Mouse (Mus musculus): ENCODE data around the gene Cpn1. TPM values are rescaled to one million over a fixed set of nuclear protein-coding genes. Genes with fewer than 3 reads are reported as not detected.
"Not testable (repeated sequence)": the region's sequence is repeated elsewhere in the genome, so short reads cannot be mapped to it uniquely, and the experiment has no call there.

The Cpn1 gene
- polyA plus RNA-seq, 1 experiment from 2014 or later = not detected

- Histone ChIP-seq H3K4me3 (no peak overlapping the region), H3K36me3 (no peaks in the 10 kb centered on the region), H3K9ac (no peak overlapping the region), H3K9me3 (no peaks in the 10 kb centered on the region), H3K4me1 (peaks cover 9% of the 10 kb centered on the region; the same call in 1 of the 2 replicates), H3K27ac (no peak overlapping the region), H3K27me3 (no peaks in the 10 kb centered on the region), H3K4me2 (replicated peaks) (no peak overlapping the region)
- WGBS = 34% methylated on average over 2 of the region's 2 CpGs
- ATAC-seq (ENCODE audit: insufficient number of reproducible peaks, insufficient read depth, low FRiP score, low TSS enrichment) = no peak
These were observed 27.2 kb downstream of the Cpn1 start for GRCm38 (mm10) chr19:43959162-43959561.

GRCm38 (mm10) chr19:43957881-43958280, 28.5 kb downstream of the Cpn1 start:
- Histone ChIP-seq H3K4me1 (peaks cover 9% of the 10 kb centered on the region; the same call in 1 of the 2 replicates), H3K9ac (no peak overlapping the region), H3K4me2 (replicated peaks) (no peak overlapping the region), H3K9me3 (no peaks in the 10 kb centered on the region), H3K27ac (no peak overlapping the region), H3K27me3 (no peaks in the 10 kb centered on the region), H3K4me3 (no peak overlapping the region), H3K36me3 (no peaks in the 10 kb centered on the region)
- no peak for ATAC-seq (ENCODE audit: insufficient number of reproducible peaks, insufficient read depth, low FRiP score, low TSS enrichment)
- 68% methylated on average over 4 of the region's 4 CpGs for WGBS

- Histone ChIP-seq H3K27me3 (no peaks in the 10 kb centered on the region), H3K4me1 (peaks cover 9% of the 10 kb centered on the region; the same call in 1 of the 2 replicates), H3K4me2 (replicated peaks) (no peak overlapping the region), H3K36me3 (no peaks in the 10 kb centered on the region), H3K9ac (no peak overlapping the region), H3K4me3 (no peak overlapping the region), H3K27ac (no peak overlapping the region), H3K9me3 (no peaks in the 10 kb centered on the region)
- WGBS = 10% methylated on average over 4 of the region's 4 CpGs
- no peak for ATAC-seq (ENCODE audit: insufficient number of reproducible peaks, insufficient read depth, low FRiP score, low TSS enrichment)
These were observed 29.0 kb downstream of the Cpn1 start for GRCm38 (mm10) chr19:43957402-43957801.

- no peaks in the 10 kb centered on the region for H3K36me3 ChIP-seq
- peaks cover 9% of the 10 kb centered on the region; the same call in 1 of the 2 replicates for H3K4me1 ChIP-seq
- no peak for ATAC-seq (ENCODE audit: insufficient number of reproducible peaks, insufficient read depth, low FRiP score, low TSS enrichment)
- H3K27me3 ChIP-seq = no peaks in the 10 kb centered on the region
- H3K27ac ChIP-seq = no peak overlapping the region
- H3K9ac ChIP-seq = no peak overlapping the region
- WGBS = 75% methylated on average over 5 of the region's 5 CpGs
- no peak overlapping the region for H3K4me2 ChIP-seq (replicated peaks)
- no peak overlapping the region for H3K4me3 ChIP-seq
- no peaks in the 10 kb centered on the region for H3K9me3 ChIP-seq
These were observed 31.1 kb downstream of the Cpn1 start for GRCm38 (mm10) chr19:43955266-43955665.

- WGBS = 79% methylated on average over 4 of the region's 4 CpGs
- H3K27ac ChIP-seq = no peak overlapping the region
- no peaks in the 10 kb centered on the region for H3K9me3 ChIP-seq
- ATAC-seq (ENCODE audit: insufficient number of reproducible peaks, insufficient read depth, low FRiP score, low TSS enrichment) = no peak
- no peak overlapping the region for H3K9ac ChIP-seq
- H3K4me3 ChIP-seq = no peak overlapping the region
- no peaks in the 10 kb centered on the region for H3K27me3 ChIP-seq
- H3K36me3 ChIP-seq = no peaks in the 10 kb centered on the region
- peaks cover 9% of the 10 kb centered on the region; the same call in 1 of the 2 replicates for H3K4me1 ChIP-seq
- H3K4me2 ChIP-seq (replicated peaks) = no peak overlapping the region
These were observed 31.5 kb downstream of the Cpn1 start for GRCm38 (mm10) chr19:43954864-43955263.

GRCm38 (mm10) chr19:43952936-43953335, 33.4 kb downstream of the Cpn1 start:
- not testable (repeated sequence) for H3K9ac ChIP-seq; ATAC-seq (ENCODE audit: insufficient number of reproducible peaks, insufficient read depth, low FRiP score, low TSS enrichment); H3K9me3 ChIP-seq; H3K27ac ChIP-seq; H3K36me3 ChIP-seq; H3K27me3 ChIP-seq; H3K4me3 ChIP-seq; H3K4me1 ChIP-seq; H3K4me2 ChIP-seq (replicated peaks)
- 85% methylated on average over 8 of the region's 8 CpGs for WGBS

GRCm38 (mm10) chr19:43949111-43949810, 37.1 kb downstream of the Cpn1 start:
- no peaks in the 10 kb centered on the region for H3K9me3 ChIP-seq
- ATAC-seq (ENCODE audit: insufficient number of reproducible peaks, insufficient read depth, low FRiP score, low TSS enrichment) = no peak
- no peaks in the 10 kb centered on the region for H3K36me3 ChIP-seq
- H3K4me3 ChIP-seq = no peak overlapping the region
- no peak overlapping the region for H3K9ac ChIP-seq
- no peaks in the 10 kb centered on the region for H3K27me3 ChIP-seq
- H3K4me2 ChIP-seq (replicated peaks) = 0 out of 2 replicates have a peak overlapping the region, but pooled peaks have one; percentile 6
- H3K27ac ChIP-seq = no peak overlapping the region
- 4% methylated on average over 9 of the region's 12 CpGs for WGBS
- H3K4me1 ChIP-seq = no peaks in the 10 kb centered on the region

GRCm38 (mm10) chr19:43944566-43944965, 41.8 kb downstream of the Cpn1 start:
- no peak for ATAC-seq (ENCODE audit: insufficient number of reproducible peaks, insufficient read depth, low FRiP score, low TSS enrichment)
- Histone ChIP-seq H3K4me1 (no peaks in the 10 kb centered on the region), H3K4me3 (no peak overlapping the region), H3K27ac (no peak overlapping the region), H3K27me3 (no peaks in the 10 kb centered on the region), H3K9me3 (no peaks in the 10 kb centered on the region), H3K36me3 (no peaks in the 10 kb centered on the region), H3K4me2 (replicated peaks) (no peak overlapping the region), H3K9ac (no peak overlapping the region)
- WGBS = 81% methylated on average over 8 of the region's 8 CpGs

GRCm38 (mm10) chr19:43943076-43943475, 43.3 kb downstream of the Cpn1 start:
- no peaks in the 10 kb centered on the region for H3K9me3 ChIP-seq
- no peak overlapping the region for H3K4me2 ChIP-seq (replicated peaks)
- no peaks in the 10 kb centered on the region for H3K27me3 ChIP-seq
- 82% methylated on average over 16 of the region's 16 CpGs for WGBS
- H3K4me1 ChIP-seq = peaks cover 13% of the 10 kb centered on the region; the same call in 1 of the 2 replicates
- no peak for ATAC-seq (ENCODE audit: insufficient number of reproducible peaks, insufficient read depth, low FRiP score, low TSS enrichment)
- no peak overlapping the region for H3K27ac ChIP-seq
- no peak overlapping the region for H3K9ac ChIP-seq
- H3K36me3 ChIP-seq = no peaks in the 10 kb centered on the region
- no peak overlapping the region for H3K4me3 ChIP-seq

GRCm38 (mm10) chr19:43939769-43940689, 46.3 kb downstream of the Cpn1 start, which contains the start of gene Dnmbp:
Gene Dnmbp, minus strand, starts transcription at chr19:43940191.
- WGBS = 4% methylated on average over 87 of the region's 94 CpGs
- Histone ChIP-seq H3K9ac (peak within 1 kb of the TSS; percentile 79), H3K4me1 (peaks cover 13% of the 10 kb centered on the region; the same call in 1 of the 2 replicates), H3K4me3 (peak within 1 kb of the TSS; percentile 68), H3K27me3 (no peaks in the 10 kb centered on the region), H3K36me3 (no peaks in the 10 kb centered on the region), H3K9me3 (no peaks in the 10 kb centered on the region), H3K27ac (peak within 1 kb of the TSS; percentile 1; the same call in 1 of the 2 replicates), H3K4me2 (replicated peaks) (peak within 1 kb of the TSS; percentile 79)
- peak; percentile 75; the same call in 1 of the 2 replicates for ATAC-seq (ENCODE audit: insufficient number of reproducible peaks, insufficient read depth, low FRiP score, low TSS enrichment)

GRCm38 (mm10) chr19:43939171-43939768, 47.1 kb downstream of the Cpn1 start:
- H3K27me3 ChIP-seq = no peaks in the 10 kb centered on the region
- WGBS = 25% methylated on average over 16 of the region's 16 CpGs
- H3K4me3 ChIP-seq = peak overlapping the region; percentile 68
- H3K4me2 ChIP-seq (replicated peaks) = peak overlapping the region; percentile 79
- 0 out of 2 replicates have a peak overlapping the region, but pooled peaks have one; percentile 1 for H3K27ac ChIP-seq
- H3K9ac ChIP-seq = peak overlapping the region; percentile 79
- H3K9me3 ChIP-seq = no peaks in the 10 kb centered on the region
- peaks cover 13% of the 10 kb centered on the region; the same call in 1 of the 2 replicates for H3K4me1 ChIP-seq
- no peaks in the 10 kb centered on the region for H3K36me3 ChIP-seq
- no peak for ATAC-seq (ENCODE audit: insufficient number of reproducible peaks, insufficient read depth, low FRiP score, low TSS enrichment)
